Mouse (Mus musculus) small intestine, adult 2 months (tissue): ENCODE results near the gene Klc1.

Experiments used
- CTCF ChIP-seq: fragments of 200-500 bp; IDR thresholded peaks from 2 replicates; pipeline ENCODE4 v1.5.1; 2012; ENCODE audit warnings: low read depth, mild to moderate bottlenecking, control low read depth, inconsistent platforms, low read length, moderate library complexity, mixed read lengths; ENCODE audit not compliant: insufficient replicate concordance, insufficient read length; ENCODE audit errors: extremely low read depth
- POLR2A ChIP-seq: fragments of 200-500 bp; IDR thresholded peaks from 2 replicates; pipeline ENCODE4 v1.6.1; 2012; ENCODE audit warnings: low read depth, mild to moderate bottlenecking, control low read depth, inconsistent platforms, low read length, moderate library complexity

DNA sequence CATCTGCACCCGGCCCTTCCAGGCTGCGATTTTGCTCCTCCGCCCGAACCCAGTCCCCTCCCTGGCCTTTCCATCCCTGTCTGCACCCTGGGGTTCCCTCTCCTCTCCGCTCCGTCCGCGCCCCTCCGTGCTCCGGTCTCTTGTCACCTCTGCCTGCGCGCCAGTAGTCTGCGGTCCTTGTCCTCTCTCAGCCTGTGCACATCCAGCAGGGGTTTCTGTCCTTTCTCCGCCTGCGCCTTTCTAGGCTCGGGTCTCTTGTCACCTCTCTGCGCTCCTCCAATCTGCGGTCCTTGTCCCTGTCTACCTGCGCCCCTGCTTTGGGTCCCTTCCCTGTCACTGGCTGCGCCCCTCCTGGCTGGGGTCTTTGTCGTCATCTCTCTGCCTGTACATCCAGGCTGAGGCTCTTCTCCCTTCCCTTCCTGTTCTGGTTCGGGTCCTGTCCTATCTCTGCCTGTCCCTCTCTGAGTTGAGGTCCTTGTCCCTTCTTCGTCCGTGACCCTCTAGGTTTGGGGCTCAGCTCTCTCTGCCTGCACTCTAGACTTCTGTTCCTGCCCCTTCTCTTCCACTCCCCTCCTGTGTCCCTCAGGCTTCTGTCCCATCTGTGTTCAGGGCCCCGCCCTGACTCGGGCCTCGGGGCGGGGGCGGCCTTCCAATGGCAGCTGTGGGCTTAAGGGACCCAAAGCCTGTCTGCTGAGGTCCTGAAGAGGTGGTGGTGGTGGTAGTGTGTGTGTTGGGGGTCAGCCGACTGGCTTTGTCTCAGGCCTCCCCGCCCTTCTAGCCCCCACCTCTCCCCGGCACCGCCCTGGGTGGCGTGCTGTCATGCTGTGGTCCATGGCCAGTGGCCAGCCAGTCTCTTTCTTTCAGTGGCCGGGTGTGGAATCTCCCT is 770 bp downstream of the Klc1 start:
- TF ChIP-seq POLR2A (0 out of 2 replicates have a peak, but pooled peaks have one; percentile 11), CTCF (no peak)
